ENCODE assay signal across 17 mouse cellular contexts in the genomic region with DNA sequence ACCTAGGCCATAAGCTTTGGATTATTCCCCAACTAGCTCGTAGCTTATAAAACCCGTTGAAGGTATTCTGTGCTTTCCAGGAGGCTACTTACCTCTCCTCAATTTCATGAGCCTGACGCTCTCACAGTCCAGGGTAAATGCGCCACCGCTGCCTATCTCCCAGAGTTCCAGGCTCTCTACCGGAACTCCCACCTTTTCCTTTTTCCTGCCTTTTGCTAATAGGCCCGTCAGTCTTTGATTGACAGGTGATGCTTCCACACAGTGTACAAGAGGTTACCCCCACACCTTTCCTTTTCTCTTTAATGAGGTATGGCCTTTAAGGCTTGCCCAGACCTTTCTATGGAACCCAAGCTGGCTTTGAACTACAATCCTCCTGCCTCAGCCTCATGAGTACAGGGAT. TPM values are rescaled to one million over a fixed set of nuclear protein-coding genes. Genes with fewer than 3 reads are reported as not detected.
"Had no signal": no experiment of that assay in that cellular context is flagged by ENCODE, and none has a peak within 500 bp of the region (broad histone marks: within the 10 kb centered on the region; RNA-seq: fewer than 3 reads in every experiment).

No protein-coding gene starts in this region.

- H3K4me3 ChIP-seq: intestine, embryonic 15.5 days; left cerebral cortex, adult 2 months; limb, embryonic 15.5 days; liver, embryonic 12.5 days; midbrain, embryonic 10.5 days had no signal

- H3K9ac ChIP-seq: intestine, embryonic 15.5 days; limb, embryonic 15.5 days; liver, embryonic 12.5 days; lung, embryonic 14.5 days had no signal

- H3K27me3 ChIP-seq: intestine, embryonic 15.5 days had no signal

- H3K9me3 ChIP-seq: intestine, embryonic 15.5 days; limb, embryonic 15.5 days had no signal

- DNase-seq: kidney, adult 18-20 months; kidney, postnatal 10 days; kidney, postnatal 4 days; lung, embryonic 14.5 days; lung, postnatal 10 days; lung, postnatal 4 days; midbrain, embryonic 14.5 days; thymus, postnatal 14 days had no signal

- H3K27ac ChIP-seq: intestine, embryonic 15.5 days; left cerebral cortex, adult 2 months; limb, embryonic 15.5 days; liver, embryonic 12.5 days; midbrain, embryonic 10.5 days had no signal

- H3K36me3 ChIP-seq: intestine, embryonic 15.5 days; limb, embryonic 15.5 days; liver, embryonic 12.5 days; midbrain, embryonic 10.5 days had no signal

- ATAC-seq: intestine, embryonic 15.5 days; liver, embryonic 12.5 days had no signal

- H3K4me1 ChIP-seq: intestine, embryonic 15.5 days; limb, embryonic 15.5 days; liver, embryonic 12.5 days; midbrain, embryonic 10.5 days had no signal

- H3K4me2 ChIP-seq: intestine, embryonic 15.5 days; limb, embryonic 15.5 days; liver, embryonic 12.5 days; lung, embryonic 14.5 days had no signal

RNA-seq across cellular contexts. Expression of gene Olig2, which starts 25.4 kb away (rescaled TPM):
- polyA plus RNA-seq: intestine, embryonic 15.5 days; kidney, embryonic 14.5 days; limb, embryonic 11.5 days; limb, embryonic 15.5 days; liver, embryonic 12.5 days; liver, embryonic 16.5 days; lung, embryonic 14.5 days; urinary bladder, adult 2 months had no signal
